Mouse (Mus musculus) ES-E14 (cell line): Measurements from ENCODE around the gene Fam107a. TPM values are rescaled to one million over a fixed set of nuclear protein-coding genes. Genes with fewer than 3 reads are reported as not detected.

Experiments
- DNase-seq: peaks from one replicate; pipeline ENCODE4 v3.0.0-alpha.2; 2013; ENCODE audit warnings: low read depth, low spot score
- H3K27ac ChIP-seq: 2 replicates; pipeline ENCODE4 v1.5.1; 2012; ENCODE audit warnings: low read depth, mild to moderate bottlenecking, low read length, moderate library complexity, mixed read lengths; ENCODE audit not compliant: poor library complexity, insufficient read depth, severe bottlenecking
- H3K36me3 ChIP-seq: 2 replicates; pipeline ENCODE4 v1.6.1; 2012; ENCODE audit warnings: mild to moderate bottlenecking, low read length, moderate library complexity, mixed read lengths; ENCODE audit not compliant: control insufficient read depth, poor library complexity, insufficient read depth, severe bottlenecking
- H3K4me1 ChIP-seq, 2 experiments: fragments of 150-350 bp in 1 of 2; sonication (generic) in 1 of 2; 2 replicates each; pipeline ENCODE4 v1.6.1; 2012; ENCODE audit warnings: low read length in 2 of 2, mild to moderate bottlenecking in 1 of 2, mixed read lengths in 1 of 2; ENCODE audit not compliant: control insufficient read depth in 2 of 2, insufficient read depth in 2 of 2, poor library complexity in 1 of 2
- H3K4me3 ChIP-seq, 2 experiments: fragments of 150-350 bp in 1 of 2; sonication (generic) in 1 of 2; 2 replicates each; pipeline ENCODE4 v1.5.1; 2012; ENCODE audit warnings: low read length in 2 of 2, low read depth in 1 of 2, mild to moderate bottlenecking in 1 of 2, mixed read lengths in 1 of 2; ENCODE audit not compliant: insufficient read depth in 1 of 2, poor library complexity in 1 of 2, severe bottlenecking in 1 of 2
- H3K9ac ChIP-seq: 2 replicates; pipeline ENCODE4 v1.6.1; 2012; ENCODE audit warnings: low read depth, mild to moderate bottlenecking, low read length, mixed read lengths; ENCODE audit not compliant: poor library complexity, insufficient read depth, severe bottlenecking
- H3K9me3 ChIP-seq: fragments of 150-350 bp; sonication (generic); 2 replicates; pipeline ENCODE4 v1.6.1; 2012; ENCODE audit warnings: low read depth, mild to moderate bottlenecking, low read length; ENCODE audit not compliant: control insufficient read depth, insufficient read depth
- CHD2 ChIP-seq: IDR thresholded peaks from 2 replicates; pipeline ENCODE4 v1.6.1; 2014; ENCODE audit warnings: mild to moderate bottlenecking, low read depth, low read length, inconsistent platforms
- HCFC1 ChIP-seq: IDR thresholded peaks from 2 replicates; pipeline ENCODE4 v1.6.1; 2012; ENCODE audit warnings: low read length, inconsistent platforms, borderline replicate concordance; ENCODE audit not compliant: insufficient read depth
- MAFK ChIP-seq: IDR thresholded peaks from 2 replicates; pipeline ENCODE4 v1.6.1; 2014; ENCODE audit warnings: mild to moderate bottlenecking, low read depth, low read length, inconsistent platforms; ENCODE audit not compliant: insufficient read depth
- ZC3H11A ChIP-seq: IDR thresholded peaks from 2 replicates; pipeline ENCODE4 v1.6.1; 2012; ENCODE audit warnings: low read depth, mild to moderate bottlenecking, inconsistent platforms, low read length, borderline replicate concordance
- ZNF384 ChIP-seq: IDR thresholded peaks from 2 replicates; pipeline ENCODE4 v1.6.1; 2012; ENCODE audit warnings: low read depth, low read length, inconsistent platforms
- in situ Hi-C, 2 experiments: fragments of 600-800 bp; cut with MboI; formaldehyde crosslinking; loops; one replicate each; pipeline ENCODE4 v1.15.1; 2025; ENCODE audit warnings: low sequenced_read_pairs in 2 of 2, inconsistent platforms in 1 of 2; ENCODE audit not compliant: unreplicated experiment in 2 of 2
- total RNA-seq: library from RNA; depleted of rRNA; stranded (reverse); fragments of 300-350 nt; gene quantifications from 2 replicates; pipeline ENCODE4 v1.2.3, GENCODE M21; 2012

Fam107a gene
- total RNA-seq, 1 experiment: 0.27 TPM

GRCm38 (mm10) chr14:8306884-8307283 is 10.9 kb downstream of the Fam107a start:
- no peak for TF ChIP-seq MAFK
- TF ChIP-seq ZC3H11A: no peak
- TF ChIP-seq HCFC1: no peak
- no peak for TF ChIP-seq CHD2
- TF ChIP-seq ZNF384: no peak
- in situ Hi-C loops: no loop called here
- Histone ChIP-seq H3K9me3 (no peaks in the 10 kb centered on the region), H3K4me3 (no peak overlapping the region), H3K36me3 (no peaks in the 10 kb centered on the region), H3K9ac (no peak overlapping the region), H3K4me1 (peaks cover 0 to 2% of the 10 kb centered on the region in 2 experiments; a peak in 2 of 4 replicates), H3K27ac (no peak overlapping the region)
- no peak for DNase-seq

- in situ Hi-C loops: no loop called here
- TF ChIP-seq HCFC1 (no peak), ZNF384 (no peak), MAFK (no peak), CHD2 (no peak), ZC3H11A (no peak)
- DNase-seq: no peak
- H3K36me3 ChIP-seq: no peaks in the 10 kb centered on the region
- H3K27ac ChIP-seq: no peak overlapping the region
- no peaks in the 10 kb centered on the region for H3K9me3 ChIP-seq
- no peak overlapping the region for H3K4me3 ChIP-seq
- no peak overlapping the region for H3K9ac ChIP-seq
- peaks cover 0 to 2% of the 10 kb centered on the region in 2 experiments; a peak in 2 of 4 replicates for H3K4me1 ChIP-seq
Measured at GRCm38 (mm10) chr14:8305014-8305413, 12.8 kb downstream of the Fam107a start.

GRCm38 (mm10) chr14:8304082-8304481 is 13.7 kb downstream of the Fam107a start:
- DNase-seq: no peak
- no peaks in the 10 kb centered on the region for H3K4me1 ChIP-seq
- TF ChIP-seq ZNF384: no peak
- TF ChIP-seq ZC3H11A: no peak
- no peak for TF ChIP-seq MAFK
- no peak for TF ChIP-seq HCFC1
- TF ChIP-seq CHD2: no peak
- in situ Hi-C loops: no loop called here
- no peak overlapping the region for H3K27ac ChIP-seq
- no peaks in the 10 kb centered on the region for H3K9me3 ChIP-seq
- H3K36me3 ChIP-seq: no peaks in the 10 kb centered on the region
- H3K4me3 ChIP-seq: no peak overlapping the region
- no peak overlapping the region for H3K9ac ChIP-seq

- no peak overlapping the region for H3K9ac ChIP-seq
- no peaks in the 10 kb centered on the region for H3K9me3 ChIP-seq
- H3K4me3 ChIP-seq: no peak overlapping the region
- no peaks in the 10 kb centered on the region for H3K36me3 ChIP-seq
- no peaks in the 10 kb centered on the region for H3K4me1 ChIP-seq
- no peak overlapping the region for H3K27ac ChIP-seq
- TF ChIP-seq MAFK: no peak
- TF ChIP-seq CHD2: no peak
- TF ChIP-seq ZNF384: no peak
- DNase-seq: no peak
- in situ Hi-C loops: no loop called here
Measured at GRCm38 (mm10) chr14:8302687-8303086, 15.1 kb downstream of the Fam107a start.

GRCm38 (mm10) chr14:8300281-8300680 is 17.5 kb downstream of the Fam107a start:
- in situ Hi-C loops: no loop called here
- Histone ChIP-seq H3K9ac (no peak overlapping the region), H3K4me1 (no peaks in the 10 kb centered on the region), H3K9me3 (no peaks in the 10 kb centered on the region), H3K4me3 (no peak overlapping the region), H3K27ac (no peak overlapping the region), H3K36me3 (no peaks in the 10 kb centered on the region)
- TF ChIP-seq HCFC1 (no peak), MAFK (no peak), CHD2 (no peak), ZNF384 (no peak), ZC3H11A (no peak; the same call in 1 of the 2 replicates)
- peak; percentile 68 for DNase-seq
